Mouse (Mus musculus) urinary bladder, postnatal 4 days (tissue): ENCODE measurements around the gene Nol3.

Experiments used
- DNase-seq, 2 experiments: peaks; one replicate each; pipeline ENCODE4 v3.0.0; 2021 to 2022; ENCODE audit warnings: low spot score in 2 of 2

The Nol3 gene

GRCm38 (mm10) chr8:105263244-105263912, 12.6 kb upstream of the Nol3 start:
- no peak for DNase-seq

GRCm38 (mm10) chr8:105264024-105264982, 11.6 kb upstream of the Nol3 start, which contains the start of the genes Tradd and Fbxl8:
Gene Tradd (minus strand): TSS chr8:105264609.
Gene Fbxl8 (plus strand): TSS chr8:105264648.
- DNase-seq, result peak in 1 of 2 experiments; percentile 69

- no peak for DNase-seq
These were observed 10.8 kb upstream of the Nol3 start for GRCm38 (mm10) chr8:105265128-105265527.

- DNase-seq, result no peak
These were observed 9.2 kb upstream of the Nol3 start for GRCm38 (mm10) chr8:105266775-105267174.

DNA sequence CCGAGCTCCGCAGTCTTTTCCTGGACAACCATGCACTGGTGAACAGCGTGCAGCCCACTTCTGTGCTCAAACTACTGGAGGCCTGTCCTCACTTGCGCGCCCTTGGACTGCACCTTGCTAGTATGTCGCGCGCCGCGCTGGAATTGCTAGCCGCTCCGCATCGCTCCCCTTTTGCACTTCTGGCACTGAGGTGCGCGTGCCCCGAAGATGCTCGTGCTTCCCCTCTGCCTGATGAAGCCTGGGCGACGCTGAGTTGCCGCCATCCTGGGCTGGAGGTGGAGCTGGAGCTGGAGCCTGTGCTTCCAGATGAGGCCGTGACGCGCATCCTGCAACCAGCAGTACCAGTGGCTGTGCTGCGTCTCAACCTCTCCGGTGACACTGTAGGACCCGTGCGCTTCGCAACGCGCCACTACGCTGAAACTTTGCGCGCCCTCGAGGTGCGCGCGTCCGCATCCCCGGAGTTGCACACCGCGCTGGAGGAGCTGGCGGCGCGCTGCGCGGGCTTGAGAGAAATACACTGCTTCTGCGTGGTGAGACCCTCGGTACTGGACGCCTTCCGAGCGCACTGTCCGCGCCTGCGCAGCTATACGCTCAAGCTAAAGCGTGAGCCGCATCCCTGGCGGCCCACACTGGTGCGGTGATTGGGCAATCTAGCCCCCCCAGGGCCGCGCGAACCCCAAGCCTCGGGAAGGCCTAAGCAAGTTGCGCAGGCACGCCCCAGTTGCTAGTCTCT, 7.4 kb upstream of the Nol3 start:
- no peak for DNase-seq

DNA sequence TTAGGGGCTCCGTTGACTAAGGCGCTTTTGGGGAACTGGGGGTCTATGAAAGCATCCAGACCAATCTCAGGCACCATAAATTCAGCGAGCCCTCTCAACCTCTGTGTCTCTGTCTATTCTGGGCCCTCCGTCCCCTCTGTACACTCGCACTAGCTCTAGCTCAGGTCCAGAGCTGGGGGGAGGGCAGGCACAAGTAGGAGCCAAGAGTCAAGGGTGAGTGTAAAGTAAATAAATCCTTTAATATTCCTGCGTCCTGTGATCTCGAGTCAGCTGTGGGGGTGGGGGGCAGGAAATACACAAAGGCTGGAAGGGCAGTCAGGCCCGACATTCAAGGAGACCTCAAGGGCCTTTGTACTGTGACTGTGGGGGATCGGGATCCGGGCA, 6.9 kb upstream of the Nol3 start:
- no peak for DNase-seq

DNA sequence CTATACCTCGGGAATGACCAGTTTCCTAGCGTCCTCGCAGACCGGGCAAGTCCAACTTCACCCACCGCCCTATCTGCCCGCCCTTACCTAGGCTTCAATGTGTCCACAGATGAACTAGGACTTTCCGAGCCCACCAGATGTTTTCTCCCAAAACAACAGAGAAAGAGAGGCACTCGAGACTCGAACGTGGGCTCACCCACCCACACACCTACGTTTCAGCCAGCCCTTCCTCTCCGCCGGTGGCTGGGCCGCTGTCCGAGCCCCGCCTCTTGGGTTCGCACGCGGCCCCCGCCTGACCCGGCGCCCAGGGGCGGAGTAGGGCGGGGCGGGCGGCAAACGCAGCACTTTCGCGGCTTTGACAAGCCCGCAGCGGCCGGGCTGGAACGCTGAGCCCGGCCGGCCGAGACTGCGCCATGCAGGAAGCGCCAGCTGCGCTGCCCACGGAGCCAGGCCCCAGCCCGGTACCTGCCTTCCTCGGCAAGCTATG, 6.4 kb upstream of the Nol3 start, which contains the start of gene Hsf4:
Gene Hsf4, plus strand, starts transcription at position 341 of the 487 bp plus-strand sequence.
- DNase-seq, result no peak

- no peak for DNase-seq
These were observed 5.6 kb upstream of the Nol3 start for GRCm38 (mm10) chr8:105270101-105270915.

DNA sequence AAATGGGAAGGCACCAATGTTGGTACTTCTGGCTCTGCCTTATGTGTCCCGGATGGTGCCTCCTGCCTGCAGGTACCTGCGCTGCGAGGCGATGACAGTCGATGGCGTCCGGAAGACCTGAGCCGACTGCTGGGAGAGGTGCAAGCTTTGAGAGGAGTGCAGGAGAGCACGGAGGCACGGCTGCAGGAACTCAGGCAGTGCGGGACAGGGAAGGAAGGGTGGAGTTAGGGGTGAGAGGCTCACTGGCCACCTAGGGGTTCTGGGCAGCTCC, 5.1 kb upstream of the Nol3 start:
- no peak for DNase-seq

DNA sequence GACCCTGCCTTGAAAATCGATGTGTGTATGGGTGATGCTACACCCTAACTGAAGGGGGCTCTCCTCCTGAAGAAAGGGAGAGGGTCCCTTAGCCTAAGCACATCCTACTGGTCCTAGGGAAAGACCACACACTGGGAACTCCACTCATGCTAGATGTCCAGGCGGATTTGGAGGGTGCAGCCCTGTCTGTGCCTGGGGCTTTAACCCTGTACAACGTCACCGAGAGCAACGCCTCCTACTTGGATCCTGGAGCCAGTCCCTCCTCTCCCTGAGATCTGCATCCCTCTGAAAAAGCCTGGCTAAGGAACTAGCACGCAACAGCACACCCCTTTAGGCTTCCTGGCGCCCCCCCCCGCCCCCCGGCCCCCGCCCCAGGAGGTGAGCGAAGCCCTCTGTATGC, 553 bp upstream of the Nol3 start:
- DNase-seq, result no peak

DNA sequence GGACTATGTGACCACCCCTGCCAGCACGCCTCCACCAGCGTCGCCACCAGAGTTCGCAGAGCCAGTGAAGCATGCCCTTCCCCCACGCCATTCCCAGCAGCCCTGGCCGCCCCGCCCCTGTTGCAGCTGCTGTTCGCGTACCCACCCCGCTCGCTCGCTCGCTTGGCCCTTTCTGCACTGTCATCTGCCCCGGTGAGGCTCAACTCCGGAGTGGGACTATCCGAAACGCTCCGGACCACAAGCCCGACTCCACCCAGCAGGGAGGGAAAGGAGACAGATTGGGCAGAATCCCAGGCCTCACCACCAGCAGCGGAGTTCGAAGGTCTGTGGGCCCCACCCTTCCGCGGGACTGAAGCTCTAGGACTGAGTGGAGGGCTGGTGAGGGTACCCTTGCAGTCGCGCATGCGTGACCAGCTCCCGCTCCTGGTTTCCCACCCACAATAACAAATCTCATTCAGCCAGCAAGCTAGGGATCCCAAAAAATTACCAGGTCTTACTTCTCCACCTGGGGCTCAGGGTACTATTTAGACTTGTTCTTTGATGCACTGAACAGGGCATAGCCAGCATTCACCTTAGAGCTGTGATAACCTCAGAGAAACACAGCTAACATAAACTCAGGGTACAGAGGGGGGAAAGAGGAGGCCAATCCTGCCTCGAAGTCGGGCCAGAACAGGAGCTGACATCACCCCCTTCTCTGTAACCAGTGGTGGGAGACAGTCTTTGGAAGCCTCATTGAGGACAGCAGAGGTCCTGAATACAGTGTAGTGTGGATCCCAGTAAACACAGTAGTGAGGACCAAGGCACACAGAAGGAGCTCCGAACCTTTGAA, 566 bp downstream of the Nol3 start:
- peak in 1 of 2 experiments; percentile 62 for DNase-seq

DNA sequence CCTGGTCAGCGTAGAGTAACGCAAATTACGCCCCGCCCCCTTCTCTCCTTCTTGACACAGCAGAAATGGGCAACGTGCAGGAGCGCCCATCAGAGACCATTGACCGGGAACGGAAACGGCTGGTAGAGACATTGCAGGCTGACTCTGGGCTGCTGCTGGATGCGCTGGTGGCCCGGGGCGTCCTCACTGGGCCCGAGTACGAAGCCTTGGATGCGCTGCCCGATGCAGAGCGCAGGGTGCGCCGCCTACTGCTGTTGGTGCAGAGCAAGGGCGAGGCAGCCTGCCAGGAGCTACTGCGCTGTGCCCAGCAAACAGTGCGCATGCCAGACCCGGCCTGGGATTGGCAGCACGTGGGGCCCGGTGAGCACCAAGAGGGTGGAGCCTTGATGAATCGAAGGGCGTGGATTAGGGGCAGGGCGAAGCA, 3.0 kb downstream of the Nol3 start:
- peak; percentile 51 to 79 for DNase-seq

DNA sequence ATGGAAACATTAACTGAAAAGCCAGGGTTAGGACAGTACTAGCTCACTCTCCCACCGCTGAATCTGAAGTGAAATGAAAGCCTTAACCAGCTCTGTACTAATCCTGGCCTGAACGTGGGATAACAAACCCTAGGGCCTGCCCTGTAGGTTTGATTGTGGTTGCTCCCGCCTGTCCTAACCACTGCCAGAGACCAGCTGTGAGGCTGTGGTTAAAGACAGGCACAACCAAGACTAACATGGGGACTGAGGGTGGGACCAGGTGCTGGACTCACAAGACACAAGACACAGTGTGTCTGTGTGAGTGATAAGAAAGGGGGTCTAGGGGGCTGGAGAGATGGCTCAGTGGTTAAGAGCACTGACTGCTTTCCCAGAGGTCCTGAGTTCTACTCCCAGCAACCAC, 4.6 kb downstream of the Nol3 start:
- no peak for DNase-seq

DNA sequence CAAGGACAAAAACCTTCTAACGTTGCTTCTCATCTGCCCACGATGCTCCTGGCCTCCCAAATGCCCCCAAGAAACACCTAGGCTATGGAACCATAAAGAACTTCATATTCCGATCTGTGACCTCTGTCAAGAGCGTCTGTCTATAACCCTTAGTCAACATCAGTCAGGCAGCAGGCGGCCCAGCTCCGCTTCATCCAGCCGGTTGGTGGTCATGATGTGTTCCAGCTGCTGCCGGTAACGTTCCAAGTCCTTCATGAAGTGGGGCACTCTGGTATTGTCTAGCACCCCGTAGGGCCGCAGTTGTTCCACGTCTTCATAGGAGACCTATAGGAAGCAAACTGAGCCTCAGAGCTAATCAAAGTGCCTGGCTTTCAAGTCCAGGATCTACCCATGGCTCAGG, 5.9 kb downstream of the Nol3 start:
- no peak for DNase-seq

- DNase-seq, result no peak
These were observed 6.3 kb downstream of the Nol3 start for GRCm38 (mm10) chr8:105282239-105282638.

DNA sequence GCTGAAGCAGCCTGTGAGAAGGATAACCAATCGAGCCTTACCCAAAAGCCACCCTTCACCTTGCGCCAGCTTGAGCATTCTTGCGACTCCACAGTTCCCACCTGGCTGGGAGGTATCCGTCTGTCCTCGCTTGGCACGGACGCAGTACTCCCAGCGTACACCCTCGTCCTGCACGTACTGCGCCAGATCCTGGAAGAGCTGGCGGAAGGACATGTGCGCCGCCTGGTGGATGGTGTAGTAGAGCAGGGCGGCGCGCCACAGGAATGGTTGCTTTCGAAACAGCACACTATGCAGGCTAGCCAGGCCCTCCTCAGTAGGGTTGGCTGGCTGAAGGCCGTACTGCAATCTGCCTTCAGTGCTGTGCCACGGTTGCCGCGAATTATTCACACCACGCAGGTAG, 7.1 kb downstream of the Nol3 start:
- DNase-seq, result peak in 1 of 2 experiments; percentile 35

GRCm38 (mm10) chr8:105285514-105285913, 9.6 kb downstream of the Nol3 start:
- DNase-seq, result peak in 1 of 2 experiments; percentile 16

DNA sequence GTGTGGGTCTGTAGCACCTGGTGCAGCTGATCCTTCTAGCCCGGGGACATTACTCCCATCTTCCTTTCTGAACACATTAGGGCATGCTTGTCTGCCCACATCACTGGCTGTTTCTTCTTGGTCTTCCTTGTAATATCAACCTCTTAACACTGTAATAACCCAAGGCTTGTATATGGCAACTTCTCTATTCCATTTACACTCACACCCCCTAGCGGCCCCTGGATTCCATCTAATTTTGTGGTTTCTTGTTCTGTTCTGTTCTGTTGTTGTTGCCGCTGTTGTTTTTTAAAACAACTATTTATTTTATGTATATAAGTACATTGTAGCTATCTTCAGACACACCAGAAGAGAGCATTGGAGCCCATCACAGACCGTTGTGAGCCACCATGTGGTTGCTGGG, 11.0 kb downstream of the Nol3 start:
- DNase-seq, result no peak

- no peak for DNase-seq
These were observed 12.3 kb downstream of the Nol3 start for GRCm38 (mm10) chr8:105288231-105288630.
